Mouse (Mus musculus): ENCODE results near the gene Ssbp1. TPM values are rescaled to one million over a fixed set of nuclear protein-coding genes. Genes with fewer than 3 reads are reported as not detected.

The Ssbp1 gene
- total RNA-seq (2023), result 10 to 100 TPM; 23.6 to 29.4 TPM

DNA sequence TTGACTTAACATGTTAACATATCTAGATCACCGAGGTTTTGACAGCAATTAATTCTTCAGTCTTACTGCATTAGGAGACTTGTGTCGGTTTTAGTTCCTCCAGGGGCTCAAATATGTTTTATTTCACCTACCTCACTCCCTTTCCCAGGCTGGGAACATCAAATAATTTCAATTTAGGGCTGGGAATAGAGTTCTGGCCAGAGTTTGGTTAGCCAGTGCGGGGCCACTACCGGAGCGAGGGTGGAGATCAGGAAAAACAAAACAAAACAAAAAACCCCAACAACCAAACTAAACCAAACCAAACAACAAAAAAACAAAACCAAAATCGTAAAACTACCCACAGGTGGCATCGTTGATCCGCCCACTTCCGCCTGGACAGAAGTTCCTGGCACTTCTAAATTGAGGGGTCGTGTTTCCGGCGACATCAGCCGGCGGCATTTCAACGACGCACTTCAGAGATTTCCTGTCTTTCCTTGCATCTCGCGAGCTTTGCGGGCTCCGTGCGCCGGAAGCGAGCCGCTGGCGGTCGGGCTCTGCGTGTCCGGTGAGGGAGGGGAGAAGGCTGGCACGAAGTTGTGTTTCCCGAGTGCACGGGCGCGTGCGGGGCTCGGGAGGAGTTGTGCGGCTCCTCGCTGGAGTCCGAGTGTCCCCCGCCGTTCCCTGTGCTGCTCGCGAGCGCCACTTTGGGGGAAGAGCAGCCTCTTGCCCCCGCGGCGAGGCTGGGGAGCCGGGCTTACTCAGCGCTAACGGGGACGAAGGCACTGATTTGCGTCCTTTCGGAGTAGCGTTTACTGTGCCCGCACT is at the start of gene Ssbp1:
TSS of gene Ssbp1 (plus strand) at position 437 of the 804 bp plus-strand sequence.

GRCm38 (mm10) chr6:40436047-40436483 is 35.1 kb upstream of the Ssbp1 start, which contains the start of gene E330009J07Rik:
Gene E330009J07Rik (minus strand): TSS chr6:40436135.

GRCm38 (mm10) chr6:40438936-40439335 is 32.2 kb upstream of the Ssbp1 start, which contains the start of gene Wee2:
Gene Wee2 (plus strand): TSS chr6:40439088.

GRCm38 (mm10) chr6:40490933-40491332 is 19.8 kb downstream of the Ssbp1 start, which contains the start of gene Tas2r137:
Gene Tas2r137 (plus strand): TSS chr6:40491233.

DNA sequence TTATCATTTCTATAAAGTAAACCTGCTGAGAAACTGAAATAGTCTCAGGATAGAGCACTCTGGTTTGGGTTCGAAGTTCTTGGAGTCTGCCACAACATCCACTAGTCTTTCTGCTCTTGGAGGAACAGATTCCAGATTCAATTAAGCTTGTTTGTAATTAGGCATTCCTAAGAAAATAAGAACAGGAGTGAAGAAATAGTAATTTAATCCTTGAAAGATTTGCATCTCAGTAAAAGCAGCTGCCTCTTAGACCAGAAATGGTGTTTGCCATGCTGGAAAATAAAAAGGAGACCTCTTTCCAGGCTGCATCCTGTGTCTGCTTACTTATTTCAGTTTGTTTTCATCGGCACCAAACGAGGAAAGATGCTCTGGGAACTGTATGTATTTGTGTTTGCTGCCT is 22.1 kb downstream of the Ssbp1 start, which contains the start of gene Tas2r108:
TSS of gene Tas2r108 (plus strand) at position 301 of the 400 bp plus-strand sequence.

GRCm38 (mm10) chr6:40519408-40519807 is 48.3 kb downstream of the Ssbp1 start, which contains the start of gene Prss37:
Gene Prss37 (minus strand): TSS chr6:40519508.

Other genes with a start within 250 kb of the Ssbp1 start
- gene Agk, start 146.2 kb upstream of the Ssbp1 start, total RNA-seq (2023), result 1 to 10 TPM; 7.0 to 9.4 TPM
- 10 to 100 TPM; 16.4 to 16.8 TPM for gene E330009J07Rik, start 35.2 kb upstream of the Ssbp1 start, total RNA-seq (2023)
- gene Wee2, start 32.3 kb upstream of the Ssbp1 start, total RNA-seq (2023), result not detected
- not detected for gene Tas2r137, start 19.9 kb downstream of the Ssbp1 start, total RNA-seq (2023)
- gene Tas2r108, start 22.2 kb downstream of the Ssbp1 start, total RNA-seq (2023), result under 1 TPM in 1 of 2 experiments, not detected in 1; 0.42 TPM
- not detected for gene Prss37, start 48.2 kb downstream of the Ssbp1 start, total RNA-seq (2023)
- gene Olfr461, start 83.7 kb downstream of the Ssbp1 start, total RNA-seq (2023), result under 1 TPM; 0.15 to 0.20 TPM
- gene Olfr460, start 98.1 kb downstream of the Ssbp1 start, total RNA-seq (2023), result not detected
- 100 to 1,000 TPM; 158 to 175 TPM for gene Clec5a, start 114.5 kb downstream of the Ssbp1 start, total RNA-seq (2023)
- not detected for gene Tas2r138, start 142.0 kb downstream of the Ssbp1 start, total RNA-seq (2023)
- gene Mgam, start 157.5 kb downstream of the Ssbp1 start, total RNA-seq (2023), result 100 to 1,000 TPM; 101 to 129 TPM

Data from neutrophil, adult 83 days (primary cell).